Mouse (Mus musculus): Measurements from ENCODE around the gene Rnf183. TPM values are rescaled to one million over a fixed set of nuclear protein-coding genes. Genes with fewer than 3 reads are reported as not detected.
"Not testable (repeated sequence)": the region's sequence is repeated elsewhere in the genome, so short reads cannot be mapped to it uniquely, and the experiment has no call there.

Rnf183 gene
- polyA plus RNA-seq (2012; rRNA removed): 0.08 and 0.19 TPM in 2 replicates

GRCm38 (mm10) chr4:62435081-62435480 lies at the start of gene Rnf183:
TSS of gene Rnf183 (minus strand) at chr4:62435252.
- no peak for DNase-seq (ENCODE audit: low spot score)

DNA sequence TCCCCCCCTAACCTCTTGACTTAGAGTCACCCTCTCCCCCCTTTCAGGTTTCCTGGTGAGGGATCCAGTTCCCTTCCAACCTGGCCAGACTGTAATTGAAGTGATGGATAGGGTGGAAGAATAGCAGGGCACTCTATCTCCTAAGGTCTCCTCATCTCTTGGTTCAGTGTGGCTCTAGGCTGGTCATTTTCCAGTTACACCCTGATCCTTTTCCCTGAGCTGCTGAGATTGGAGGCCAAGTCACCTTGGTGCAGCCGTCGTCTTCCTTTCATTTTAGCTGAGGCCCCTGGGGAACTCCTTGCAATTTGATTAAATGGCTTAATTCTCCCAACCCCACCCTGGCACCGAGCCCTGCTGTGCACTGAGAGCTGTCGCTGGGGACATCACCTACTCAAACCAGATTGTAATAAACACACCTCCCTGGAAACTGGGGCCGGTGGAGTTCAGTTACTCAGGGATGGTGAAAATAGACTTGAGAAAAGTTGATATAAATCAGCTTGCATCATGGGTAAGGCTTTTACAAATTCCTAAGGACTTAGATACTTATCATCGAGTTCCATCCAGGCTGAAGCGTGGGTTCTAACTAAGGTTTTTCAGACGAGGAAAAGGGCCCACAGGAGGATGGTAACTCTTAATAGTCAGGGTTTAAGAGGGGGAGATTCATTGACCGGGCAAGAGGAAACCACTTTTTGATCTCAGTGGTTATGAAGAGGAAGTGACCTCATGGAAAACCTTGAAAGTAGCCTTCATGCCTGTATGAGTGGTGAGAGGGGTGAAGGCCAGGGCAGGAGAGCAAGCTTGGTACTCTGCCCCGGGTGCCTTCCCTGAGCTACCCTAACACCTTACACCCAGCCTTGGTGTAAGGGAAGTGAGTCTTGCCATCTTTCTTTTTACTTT lies 45.9 kb upstream of the Rnf183 start:
- DNase-seq (ENCODE audit: low spot score): no peak

- peak; percentile 51 for DNase-seq (ENCODE audit: low spot score)
Measured at GRCm38 (mm10) chr4:62479937-62480708, 45.1 kb upstream of the Rnf183 start, which contains the start of gene Bspry. TSS of gene Bspry (plus strand) at chr4:62480053.

- DNase-seq (ENCODE audit: low spot score): not testable (repeated sequence)
Measured at GRCm38 (mm10) chr4:62479593-62479936, 44.5 kb upstream of the Rnf183 start.

- DNase-seq (ENCODE audit: low spot score): no peak
Measured at GRCm38 (mm10) chr4:62477542-62478244, 42.6 kb upstream of the Rnf183 start.

- no peak for DNase-seq (ENCODE audit: low spot score)
Measured at GRCm38 (mm10) chr4:62475793-62476192, 40.7 kb upstream of the Rnf183 start.

- no peak for DNase-seq (ENCODE audit: low spot score)
Measured at GRCm38 (mm10) chr4:62475131-62475530, 40.1 kb upstream of the Rnf183 start.

GRCm38 (mm10) chr4:62472071-62472470 lies 37.0 kb upstream of the Rnf183 start:
- no peak for DNase-seq (ENCODE audit: low spot score)

DNA sequence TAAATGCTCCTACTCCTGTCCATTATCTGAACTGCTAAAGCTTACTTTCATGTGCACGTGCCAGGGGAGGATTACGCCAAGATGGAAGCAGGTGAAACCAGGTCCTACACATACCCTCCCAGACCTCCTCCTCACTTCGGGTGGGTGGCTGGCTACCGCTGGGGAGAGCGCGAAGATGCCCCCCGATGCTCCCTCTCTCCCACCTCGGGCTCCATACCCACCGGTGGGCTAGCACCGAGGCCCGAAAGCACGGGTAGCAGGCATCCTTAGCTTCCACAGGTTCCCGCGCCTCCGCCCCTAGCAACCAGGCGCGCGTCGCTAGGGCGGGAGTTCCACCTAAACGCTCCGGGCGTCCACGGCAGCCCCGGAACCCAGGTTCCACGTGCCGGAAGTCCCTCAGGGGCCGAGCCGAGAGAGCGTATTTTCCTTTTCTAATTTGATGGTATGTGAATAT lies 35.6 kb upstream of the Rnf183 start, which contains the start of gene Wdr31:
TSS of gene Wdr31 (minus strand) at position 299 of the 454 bp plus-strand sequence.
- DNase-seq (ENCODE audit: low spot score): peak; percentile 62

DNA sequence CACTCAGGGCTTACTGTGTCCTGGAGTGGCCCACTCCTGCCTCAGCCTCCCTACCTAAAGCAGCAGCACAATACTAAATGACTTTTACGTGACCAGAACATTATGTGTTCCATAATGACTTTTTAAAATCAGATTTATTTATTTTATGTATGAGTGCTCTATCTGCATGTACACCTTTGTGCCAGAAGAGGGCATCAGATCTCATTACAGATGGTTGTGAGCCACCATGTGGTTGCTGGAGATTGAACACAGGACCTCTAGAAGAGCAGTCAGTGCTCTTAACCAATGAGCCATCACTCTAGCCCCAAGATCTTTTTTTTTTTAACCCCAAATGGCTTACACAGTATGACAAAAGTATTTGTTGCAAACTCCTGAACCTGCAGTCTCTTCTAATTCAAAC lies 33.1 kb upstream of the Rnf183 start:
- no peak for DNase-seq (ENCODE audit: low spot score)

GRCm38 (mm10) chr4:62463124-62463523 lies 28.1 kb upstream of the Rnf183 start:
- DNase-seq (ENCODE audit: low spot score): no peak

DNA sequence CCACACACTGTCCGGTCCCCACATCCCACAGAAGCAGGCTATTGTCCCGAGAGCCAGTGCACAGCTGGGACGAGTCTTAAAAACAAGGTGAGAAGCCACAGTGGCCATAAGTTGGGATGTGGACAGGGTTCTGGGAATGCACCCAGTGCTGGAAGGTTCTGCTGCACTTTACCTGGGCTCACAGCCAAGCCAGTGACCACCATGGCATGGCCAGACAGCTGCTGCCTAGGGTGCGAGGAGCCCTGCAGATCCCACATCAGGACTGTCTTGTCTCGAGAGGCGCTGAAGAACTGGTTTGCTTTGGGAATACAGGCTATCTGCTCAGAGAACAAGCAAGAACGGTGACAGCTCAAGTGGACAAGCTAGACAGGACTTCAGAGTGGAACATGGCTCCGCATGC lies 25.3 kb upstream of the Rnf183 start:
- DNase-seq (ENCODE audit: low spot score): no peak

DNA sequence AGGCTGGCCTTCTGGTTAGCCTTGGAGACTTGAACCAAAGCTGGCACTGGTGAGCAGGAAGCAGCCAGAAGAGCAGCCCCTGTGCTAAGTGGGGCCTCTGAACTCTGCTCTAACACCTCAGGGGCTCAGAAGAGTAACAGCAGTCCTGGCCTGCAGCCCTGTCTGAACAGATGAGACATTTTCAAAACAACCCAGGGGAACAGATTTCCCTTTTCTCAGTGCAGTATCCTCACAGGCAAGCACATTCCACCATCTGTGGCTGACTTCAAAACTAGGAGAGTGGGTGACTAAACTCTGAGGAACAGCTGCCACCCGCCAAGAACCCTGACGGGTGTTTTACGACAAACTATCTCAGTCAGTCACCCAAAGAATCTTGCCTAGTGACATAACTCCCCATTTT lies 24.0 kb upstream of the Rnf183 start:
- no peak for DNase-seq (ENCODE audit: low spot score)

GRCm38 (mm10) chr4:62454995-62455394 lies 19.9 kb upstream of the Rnf183 start:
- no peak for DNase-seq (ENCODE audit: low spot score)

DNA sequence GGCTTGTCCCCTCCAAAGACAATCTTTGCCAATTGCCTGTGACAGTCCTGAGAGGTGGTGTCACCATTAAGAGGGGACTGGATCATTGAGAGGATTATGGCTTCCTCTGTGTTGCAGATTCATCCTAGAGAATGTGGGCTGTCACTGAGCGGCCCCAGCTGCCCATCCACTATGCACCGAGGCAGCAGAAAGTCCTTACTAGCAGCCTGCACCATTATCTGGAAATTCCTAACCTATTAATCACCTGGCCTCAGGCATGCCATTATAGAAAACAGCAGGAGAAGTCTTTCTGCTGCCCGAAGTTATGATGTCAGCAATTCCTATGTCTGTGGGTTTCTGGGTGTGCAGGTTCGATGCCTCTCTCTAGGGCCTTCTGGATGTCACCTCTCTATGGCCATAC lies 5.9 kb upstream of the Rnf183 start:
- DNase-seq (ENCODE audit: low spot score): no peak

GRCm38 (mm10) chr4:62440544-62440943 lies 5.5 kb upstream of the Rnf183 start:
- no peak for DNase-seq (ENCODE audit: low spot score)

DNA sequence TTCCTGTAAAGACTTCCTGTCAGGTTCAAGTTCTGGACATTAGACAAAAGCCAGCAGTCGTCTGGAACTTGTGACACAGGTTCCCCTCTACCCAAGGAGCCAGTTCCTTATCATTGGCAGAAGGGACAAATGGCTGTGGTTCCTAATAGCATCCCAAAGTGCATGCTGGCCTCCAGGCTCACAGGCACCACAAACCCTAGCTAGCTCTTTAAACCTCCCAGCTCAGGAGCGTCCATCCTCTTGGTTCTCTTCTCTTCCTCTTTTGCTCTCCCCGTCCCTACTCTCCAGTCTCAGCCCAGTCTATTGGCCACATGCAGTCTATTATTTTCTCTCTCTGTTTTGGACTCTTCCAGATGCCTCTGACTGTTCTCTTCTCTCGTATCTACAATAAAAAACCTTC lies 4.7 kb upstream of the Rnf183 start:
- no peak for DNase-seq (ENCODE audit: low spot score)

DNA sequence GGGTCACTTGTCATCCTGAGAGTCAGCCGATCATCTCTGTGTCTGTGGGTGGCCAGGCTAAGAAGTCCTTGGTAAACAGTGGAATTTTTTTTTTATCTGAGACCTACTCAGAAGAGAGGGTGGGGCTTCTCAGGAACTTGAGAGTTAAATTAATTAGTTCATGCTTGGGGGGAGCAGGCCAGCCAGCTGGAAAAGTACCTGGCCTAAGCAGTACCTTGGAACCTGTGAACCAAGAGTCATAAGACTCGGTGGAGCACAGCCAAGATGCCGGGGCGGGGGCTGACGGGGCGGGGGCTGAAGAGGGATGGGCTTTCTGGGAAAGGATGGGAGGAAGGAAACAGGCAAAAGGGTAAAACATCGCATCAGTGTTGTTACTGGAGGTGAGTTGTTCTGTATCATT lies 2.8 kb upstream of the Rnf183 start:
- no peak for DNase-seq (ENCODE audit: low spot score)

DNA sequence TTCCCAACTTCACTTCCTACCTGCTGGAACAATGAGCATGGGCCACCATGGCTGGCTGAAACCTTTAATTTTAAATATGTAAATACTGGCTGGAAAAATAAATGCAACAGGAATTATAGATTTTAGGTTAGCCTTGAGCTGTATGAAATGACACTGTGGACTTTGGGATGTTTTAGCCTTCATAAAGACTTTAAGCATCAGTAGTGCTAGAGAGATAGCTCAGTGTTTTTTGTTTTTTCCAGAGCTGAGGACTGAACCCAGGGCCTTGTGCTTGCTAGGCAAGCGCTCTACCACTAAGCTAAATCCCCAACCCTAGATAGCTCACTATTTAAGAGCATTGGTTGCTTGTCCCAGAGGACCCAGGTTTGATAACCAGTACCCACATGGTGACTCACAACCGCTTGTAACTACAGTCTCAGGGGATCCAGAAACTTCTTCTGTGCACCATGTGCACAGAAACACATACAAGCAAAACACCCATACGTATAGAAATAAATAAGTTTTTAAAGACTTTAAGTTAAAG lies 2.3 kb upstream of the Rnf183 start:
- no peak for DNase-seq (ENCODE audit: low spot score)

GRCm38 (mm10) chr4:62433939-62434870 lies 847 bp downstream of the Rnf183 start:
- no peak for DNase-seq (ENCODE audit: low spot score)

DNA sequence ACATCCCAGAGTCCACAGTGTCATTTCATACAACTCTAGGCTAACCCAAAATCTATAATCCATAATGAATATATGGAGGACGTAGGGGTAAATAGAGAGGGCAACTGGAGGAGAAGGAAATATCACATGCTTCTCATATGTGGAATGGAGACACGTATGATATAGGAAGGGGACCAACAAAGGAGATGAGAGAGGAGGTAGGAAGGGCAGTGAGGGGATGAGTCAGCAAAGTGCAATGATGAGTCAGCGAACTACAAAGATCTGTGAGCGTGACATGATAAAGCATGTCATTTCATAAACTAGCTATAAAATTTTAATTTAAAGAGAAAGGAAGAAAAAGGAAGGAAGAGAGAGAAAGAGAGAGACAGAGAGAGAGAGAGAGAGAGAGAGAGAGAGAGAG lies 3.5 kb downstream of the Rnf183 start:
- DNase-seq (ENCODE audit: low spot score): no peak

All from urinary bladder, adult 2 months (tissue).